Mouse (Mus musculus) stomach, embryonic 16.5 days (tissue): ENCODE measurements around the gene Kmt2d. TPM values are rescaled to one million over a fixed set of nuclear protein-coding genes. Genes with fewer than 3 reads are reported as not detected.
A peak's percentile ranks its signal among the peaks of the same experiment; 100 is the strongest.

Source experiments
- ATAC-seq: fragments of 200-750 bp; cut with Nextera tagmentation; 2 replicates; pipeline ENCODE4 v1.8.0; 2017; ENCODE audit warnings: moderate number of reproducible peaks, moderate TSS enrichment; ENCODE audit not compliant: insufficient read depth, low FRiP score
- H3K27ac ChIP-seq: fragments of 300-500 bp; sonication (generic); 2 replicates; pipeline ENCODE4 v1.5.1; 2014; ENCODE audit warnings: low read length
- H3K27me3 ChIP-seq: fragments of 300-500 bp; sonication (generic); 2 replicates; pipeline ENCODE4 v1.6.1; 2014; ENCODE audit warnings: low read length, control low read depth, mixed read lengths; ENCODE audit not compliant: control insufficient read depth, insufficient read depth
- H3K36me3 ChIP-seq: fragments of 300-500 bp; sonication (generic); 2 replicates; pipeline ENCODE4 v1.6.1; 2014; ENCODE audit warnings: low read length; ENCODE audit not compliant: control insufficient read depth, insufficient read depth
- H3K4me1 ChIP-seq: fragments of 300-500 bp; sonication (generic); 2 replicates; pipeline ENCODE4 v1.6.1; 2014; ENCODE audit warnings: low read length, control low read depth, mixed read lengths; ENCODE audit not compliant: control insufficient read depth, insufficient read depth
- H3K4me2 ChIP-seq: fragments of 300-500 bp; sonication (generic); 2 replicates; pipeline ENCODE4 v1.6.1; 2014; ENCODE audit warnings: low read depth, low read length, mixed read lengths
- H3K4me3 ChIP-seq: fragments of 300-500 bp; sonication (generic); replicated peaks from 2 replicates; pipeline ENCODE4 v1.5.1; 2014; ENCODE audit warnings: mild to moderate bottlenecking, low read length
- H3K9ac ChIP-seq: fragments of 300-500 bp; sonication (generic); 2 replicates; pipeline ENCODE4 v1.6.1; 2014; ENCODE audit warnings: low read length
- H3K9me3 ChIP-seq: fragments of 300-500 bp; sonication (generic); replicated peaks from 2 replicates; pipeline ENCODE4 v1.6.1; 2016; ENCODE audit warnings: low read length, control low read depth; ENCODE audit not compliant: control insufficient read depth
- WGBS: fragments of 180-500 bp; shearing (Covaris S2); extraction: QIAGEN DNeasy Blood & Tissue Kit; methylation state at CpG from one replicate; pipeline ENCODE4 v1.1.7; 2014; 5-methylcytosine and 5-hydroxymethylcytosine counted together
- polyA plus RNA-seq: library from polyadenylated mRNA; unstranded; fragments of >200 nt; fragmentation: Nextera tagmentation; extraction: Ambion mirVana; gene quantifications from 2 replicates; pipeline ENCODE4 v1.2.1, GENCODE M21; 2015

Kmt2d gene
- polyA plus RNA-seq, 1 experiment from 2014 or later = 11.4 TPM

GRCm38 (mm10) chr15:98799396-98799795 lies 71.6 kb downstream of the Kmt2d start:
- H3K4me1 ChIP-seq = no peaks in the 10 kb centered on the region
- peak; percentile 48; the same call in 1 of the 2 replicates for ATAC-seq
- H3K9ac ChIP-seq = no peak overlapping the region
- H3K36me3 ChIP-seq = no peaks in the 10 kb centered on the region
- 10% methylated on average over 12 of the region's 12 CpGs for WGBS
- H3K27ac ChIP-seq = no peak overlapping the region
- H3K27me3 ChIP-seq = peaks cover 98% of the 10 kb centered on the region
- H3K4me2 ChIP-seq = no peak overlapping the region
- no peak overlapping the region for H3K4me3 ChIP-seq
- no peaks in the 10 kb centered on the region for H3K9me3 ChIP-seq

GRCm38 (mm10) chr15:98798903-98799302 lies 72.1 kb downstream of the Kmt2d start:
- Histone ChIP-seq H3K36me3 (no peaks in the 10 kb centered on the region), H3K4me3 (no peak overlapping the region), H3K9me3 (no peaks in the 10 kb centered on the region), H3K27ac (no peak overlapping the region), H3K9ac (no peak overlapping the region), H3K27me3 (peaks cover 98% of the 10 kb centered on the region), H3K4me2 (no peak overlapping the region), H3K4me1 (no peaks in the 10 kb centered on the region)
- no peak for ATAC-seq
- WGBS = 58% methylated on average over 3 of the region's 3 CpGs

- H3K9me3 ChIP-seq = no peaks in the 10 kb centered on the region
- H3K27ac ChIP-seq = no peak overlapping the region
- 6% methylated on average over 28 of the region's 28 CpGs for WGBS
- no peak for ATAC-seq
- H3K4me2 ChIP-seq = no peak overlapping the region
- no peak overlapping the region for H3K4me3 ChIP-seq
- H3K4me1 ChIP-seq = peaks cover 5% of the 10 kb centered on the region; the same call in 1 of the 2 replicates
- H3K27me3 ChIP-seq = peaks cover 97% of the 10 kb centered on the region
- no peak overlapping the region for H3K9ac ChIP-seq
- H3K36me3 ChIP-seq = no peaks in the 10 kb centered on the region
Observed at GRCm38 (mm10) chr15:98797835-98798492, 73.0 kb downstream of the Kmt2d start.

GRCm38 (mm10) chr15:98796803-98797595 lies 74.0 kb downstream of the Kmt2d start:
- Histone ChIP-seq H3K36me3 (no peaks in the 10 kb centered on the region), H3K27ac (no peak overlapping the region), H3K4me2 (no peak overlapping the region), H3K4me3 (no peak overlapping the region), H3K9me3 (no peaks in the 10 kb centered on the region), H3K9ac (no peak overlapping the region), H3K4me1 (peaks cover 12% of the 10 kb centered on the region; the same call in 1 of the 2 replicates), H3K27me3 (peaks cover 97% of the 10 kb centered on the region)
- no peak for ATAC-seq
- 6% methylated on average over 13 of the region's 13 CpGs for WGBS

GRCm38 (mm10) chr15:98793141-98793698 lies 77.8 kb downstream of the Kmt2d start:
- WGBS = 1% methylated on average over 13 of the region's 13 CpGs
- Histone ChIP-seq H3K27ac (no peak overlapping the region), H3K4me3 (peak overlapping the region; percentile 31; the same call in 1 of the 2 replicates), H3K36me3 (no peaks in the 10 kb centered on the region), H3K4me1 (peaks cover 18% of the 10 kb centered on the region; the same call in 1 of the 2 replicates), H3K4me2 (peak overlapping the region; percentile 47; the same call in 1 of the 2 replicates), H3K9ac (no peak overlapping the region), H3K27me3 (peaks cover 97% of the 10 kb centered on the region), H3K9me3 (no peaks in the 10 kb centered on the region)
- no peak for ATAC-seq

GRCm38 (mm10) chr15:98792233-98793020 lies 78.6 kb downstream of the Kmt2d start:
- Histone ChIP-seq H3K9ac (no peak overlapping the region), H3K9me3 (no peaks in the 10 kb centered on the region), H3K4me1 (peaks cover 18% of the 10 kb centered on the region; the same call in 1 of the 2 replicates), H3K4me3 (peak overlapping the region; percentile 31), H3K4me2 (peak overlapping the region; percentile 47), H3K36me3 (no peaks in the 10 kb centered on the region), H3K27me3 (peaks cover 97% of the 10 kb centered on the region), H3K27ac (no peak overlapping the region)
- no peak for ATAC-seq
- 1% methylated on average over 75 of the region's 75 CpGs for WGBS

- H3K4me1 ChIP-seq = peaks cover 18% of the 10 kb centered on the region; the same call in 1 of the 2 replicates
- no peaks in the 10 kb centered on the region for H3K9me3 ChIP-seq
- H3K27me3 ChIP-seq = peaks cover 93% of the 10 kb centered on the region
- 1% methylated on average over 23 of the region's 23 CpGs for WGBS
- no peak overlapping the region for H3K4me2 ChIP-seq
- no peak overlapping the region for H3K4me3 ChIP-seq
- H3K36me3 ChIP-seq = no peaks in the 10 kb centered on the region
- no peak for ATAC-seq
- H3K27ac ChIP-seq = no peak overlapping the region
- no peak overlapping the region for H3K9ac ChIP-seq
Observed at GRCm38 (mm10) chr15:98791771-98792170, 79.2 kb downstream of the Kmt2d start.

- no peak overlapping the region for H3K27ac ChIP-seq
- H3K9me3 ChIP-seq = no peaks in the 10 kb centered on the region
- 2% methylated on average over 12 of the region's 12 CpGs for WGBS
- peaks cover 18% of the 10 kb centered on the region; the same call in 1 of the 2 replicates for H3K4me1 ChIP-seq
- no peaks in the 10 kb centered on the region for H3K36me3 ChIP-seq
- no peak for ATAC-seq
- peak overlapping the region; percentile 25 for H3K4me3 ChIP-seq
- peak overlapping the region; percentile 30; the same call in 1 of the 2 replicates for H3K4me2 ChIP-seq
- H3K27me3 ChIP-seq = peaks cover 87% of the 10 kb centered on the region
- no peak overlapping the region for H3K9ac ChIP-seq
Observed at GRCm38 (mm10) chr15:98791221-98791620, 79.8 kb downstream of the Kmt2d start.
